ENCODE assay signal across 12 mouse cellular contexts in genomic region chr7:96474560-96475089, GRCm38 (mm10).
DNase-seq lines count a peak whose midpoint lies in the region; ATAC-seq and TF ChIP-seq lines count a peak whose summit lies in the region.
"Had no signal": no experiment of that assay in that cellular context is flagged by ENCODE, and none has a peak within 500 bp of the region (broad histone marks: within the 10 kb centered on the region; RNA-seq: fewer than 3 reads in every experiment).

No protein-coding gene starts in this region.

- H3K36me3 ChIP-seq in forebrain, embryonic 15.5 days, result no peaks in the 10 kb centered on the region
- H3K36me3 ChIP-seq in forebrain, embryonic 10.5 days (replicated peaks), result no peaks in the 10 kb centered on the region
- no peaks in the 10 kb centered on the region for H3K36me3 ChIP-seq in liver, postnatal 0 days (replicated peaks; ENCODE audit: insufficient read depth, low read length)
- H3K36me3 ChIP-seq: embryonic facial prominence, embryonic 12.5 days had no signal

- H3K9ac ChIP-seq in forebrain, embryonic 15.5 days (replicated peaks), result no peak overlapping the region
- H3K9ac ChIP-seq in liver, postnatal 0 days (replicated peaks), result no peak overlapping the region
- H3K9ac ChIP-seq: embryonic facial prominence, embryonic 12.5 days had no signal

- no peak for TF ChIP-seq POLR2A in olfactory bulb, adult 2 months (IDR thresholded peaks at IDR 0.05; ENCODE audit: insufficient read depth, low read depth, low read length)

- peak overlapping the region; percentile 82 for H3K27ac ChIP-seq in forebrain, embryonic 15.5 days (replicated peaks)
- no peak overlapping the region for H3K27ac ChIP-seq in forebrain, embryonic 10.5 days
- 0 out of 2 replicates have a peak overlapping the region, but pooled peaks have one; percentile 16 for H3K27ac ChIP-seq in olfactory bulb, adult 2 months (ENCODE audit: insufficient read depth, low read depth, low read length)
- no peak overlapping the region for H3K27ac ChIP-seq in liver, postnatal 0 days (ENCODE audit: low read depth)
- H3K27ac ChIP-seq: embryonic facial prominence, embryonic 12.5 days; stomach, postnatal 0 days had no signal

- intact Hi-C loops in heart, postnatal 10 days (cut with DNase I), result no loop called here

- no peak for DNase-seq in forebrain, embryonic 10.5 days (ENCODE audit: extremely low spot score, low spot score)
- DNase-seq in cerebellum, postnatal 14 days, result peak; percentile 81 to 85
- DNase-seq in layer of hippocampus, adult 9-11 months, result peak; percentile 91
- DNase-seq in liver, postnatal 0 days, result no peak
- DNase-seq in heart, postnatal 10 days, result no peak
- DNase-seq in gastrocnemius, adult 18-20 months (ENCODE audit: low spot score), result no peak
- DNase-seq: heart, postnatal 36 days had no signal

- no peaks in the 10 kb centered on the region for H3K27me3 ChIP-seq in forebrain, embryonic 15.5 days
- no peaks in the 10 kb centered on the region for H3K27me3 ChIP-seq in forebrain, embryonic 10.5 days (ENCODE audit: poor library complexity, severe bottlenecking)
- H3K27me3 ChIP-seq in liver, postnatal 0 days (ENCODE audit: insufficient read depth, low read length), result no peaks in the 10 kb centered on the region
- H3K27me3 ChIP-seq: embryonic facial prominence, embryonic 12.5 days had no signal

- no peak overlapping the region for H3K4me3 ChIP-seq in forebrain, embryonic 15.5 days
- no peak overlapping the region for H3K4me3 ChIP-seq in forebrain, embryonic 10.5 days
- no peak overlapping the region for H3K4me3 ChIP-seq in olfactory bulb, adult 2 months (ENCODE audit: insufficient read depth, low read depth, low read length)
- H3K4me3 ChIP-seq in liver, postnatal 0 days (ENCODE audit: low read depth, low read length), result no peak overlapping the region
- H3K4me3 ChIP-seq: embryonic facial prominence, embryonic 12.5 days; myocyte had no signal

- no peaks in the 10 kb centered on the region for H3K9me3 ChIP-seq in forebrain, embryonic 15.5 days
- no peaks in the 10 kb centered on the region for H3K9me3 ChIP-seq in forebrain, embryonic 10.5 days
- H3K9me3 ChIP-seq in liver, postnatal 0 days (ENCODE audit: low read length), result no peaks in the 10 kb centered on the region
- H3K9me3 ChIP-seq: embryonic facial prominence, embryonic 12.5 days had no signal

- ATAC-seq in forebrain, embryonic 15.5 days (replicated peaks), result peak; percentile 92
- ATAC-seq in liver, postnatal 0 days, result no peak

- no peak for TF ChIP-seq CTCF in olfactory bulb, adult 2 months (IDR thresholded peaks at IDR 0.05; ENCODE audit: insufficient read depth, low read depth, low read length)
- TF ChIP-seq CTCF in liver, postnatal 0 days (IDR thresholded peaks at IDR 0.05; ENCODE audit: low read depth), result no peak

- peaks cover 19% of the 10 kb centered on the region for H3K4me1 ChIP-seq in forebrain, embryonic 15.5 days
- no peaks in the 10 kb centered on the region for H3K4me1 ChIP-seq in forebrain, embryonic 10.5 days
- peaks cover 14% of the 10 kb centered on the region for H3K4me1 ChIP-seq in olfactory bulb, adult 2 months (ENCODE audit: control insufficient read depth, insufficient read depth, low read length)
- no peaks in the 10 kb centered on the region for H3K4me1 ChIP-seq in liver, postnatal 0 days (ENCODE audit: insufficient read depth)

- 44% methylated on average over 11 of the region's 11 CpGs for WGBS in forebrain, embryonic 15.5 days
- WGBS in forebrain, embryonic 10.5 days, result 92% methylated on average over 11 of the region's 11 CpGs
- 24% methylated on average over 11 of the region's 11 CpGs for WGBS in olfactory bulb, adult 2 months
- 83% methylated on average over 11 of the region's 11 CpGs for WGBS in liver, postnatal 0 days (ENCODE audit: insufficient replicate concordance)

- TF ChIP-seq EP300 in liver, postnatal 0 days (IDR thresholded peaks at IDR 0.05; ENCODE audit: low read depth), result no peak

- H3K4me2 ChIP-seq in forebrain, embryonic 15.5 days (replicated peaks), result no peak overlapping the region
- H3K4me2 ChIP-seq in liver, postnatal 0 days (ENCODE audit: low read depth, low read length), result no peak overlapping the region
- H3K4me2 ChIP-seq: embryonic facial prominence, embryonic 12.5 days had no signal

Comparison
In these comparisons a context has a peak if more than half of its experiments do, and no peak if none do; other contexts are left out.
1. H3K27ac ChIP-seq: peak in forebrain, embryonic 15.5 days (single experiment) and olfactory bulb, adult 2 months (single experiment); none in forebrain, embryonic 10.5 days (single experiment) and liver, postnatal 0 days (single experiment).
2. DNase-seq: peak in cerebellum, postnatal 14 days (2 of 2) and layer of hippocampus, adult 9-11 months (single experiment); none in forebrain, embryonic 10.5 days (single experiment), liver, postnatal 0 days (single experiment), heart, postnatal 10 days (0 of 2) and gastrocnemius, adult 18-20 months (single experiment).